Mouse (Mus musculus) activated CD4-positive, CD25-positive, alpha-beta regulatory T cell, adult 4 months (primary cell): ENCODE measurements around the gene En2. TPM values are rescaled to one million over a fixed set of nuclear protein-coding genes. Genes with fewer than 3 reads are reported as not detected.

ENCODE experiments used
- ATAC-seq: one replicate; pipeline ENCODE4 v1.8.0; 2017
- polyA plus RNA-seq, 2 experiments: library from polyadenylated mRNA; unstranded; fragments of 100-300 nt; shearing (Covaris generic); gene quantifications; one replicate each; pipeline ENCODE4 v1.2.1; 2017

En2 gene
- polyA plus RNA-seq, result not detected

GRCm38 (mm10) chr5:28165358-28166255 lies at the start of gene En2:
Gene En2 (plus strand): TSS chr5:28165694.
- ATAC-seq, result no peak

GRCm38 (mm10) chr5:28117251-28117880 lies 48.1 kb upstream of the En2 start:
- ATAC-seq, result no peak

- ATAC-seq, result no peak
Observed at GRCm38 (mm10) chr5:28117882-28118530, 47.5 kb upstream of the En2 start.

GRCm38 (mm10) chr5:28118531-28118925 lies 47.0 kb upstream of the En2 start:
- ATAC-seq, result no peak

- no peak for ATAC-seq
Observed at GRCm38 (mm10) chr5:28119576-28119975, 45.9 kb upstream of the En2 start.

- ATAC-seq, result peak; percentile 80
Observed at GRCm38 (mm10) chr5:28122491-28123454, 42.7 kb upstream of the En2 start.

- ATAC-seq, result no peak
Observed at GRCm38 (mm10) chr5:28123455-28123825, 42.1 kb upstream of the En2 start.

- ATAC-seq, result no peak
Observed at GRCm38 (mm10) chr5:28124321-28125230, 40.9 kb upstream of the En2 start.

GRCm38 (mm10) chr5:28128851-28129250 lies 36.6 kb upstream of the En2 start:
- ATAC-seq, result no peak

- no peak for ATAC-seq
Observed at GRCm38 (mm10) chr5:28132231-28132630, 33.3 kb upstream of the En2 start.

- ATAC-seq, result no peak
Observed at GRCm38 (mm10) chr5:28136438-28136837, 29.1 kb upstream of the En2 start.

- no peak for ATAC-seq
Observed at GRCm38 (mm10) chr5:28144555-28144954, 20.9 kb upstream of the En2 start.

GRCm38 (mm10) chr5:28146018-28146417 lies 19.5 kb upstream of the En2 start:
- ATAC-seq, result no peak

GRCm38 (mm10) chr5:28148473-28148872 lies 17.0 kb upstream of the En2 start:
- ATAC-seq, result no peak

- no peak for ATAC-seq
Observed at GRCm38 (mm10) chr5:28149436-28149835, 16.1 kb upstream of the En2 start.

- ATAC-seq, result no peak
Observed at GRCm38 (mm10) chr5:28157044-28157730, 8.3 kb upstream of the En2 start.

GRCm38 (mm10) chr5:28157781-28158180 lies 7.7 kb upstream of the En2 start:
- no peak for ATAC-seq

GRCm38 (mm10) chr5:28158308-28159071 lies 7.0 kb upstream of the En2 start:
- no peak for ATAC-seq

- no peak for ATAC-seq
Observed at GRCm38 (mm10) chr5:28159072-28159458, 6.4 kb upstream of the En2 start.
